Mouse (Mus musculus) megakaryocyte, embryonic 14.5 days (primary cell): ENCODE results near the gene Psme4.

ENCODE experiments used
- FLI1 ChIP-seq: IDR thresholded peaks from 2 replicates; pipeline ENCODE4 v1.6.1; 2012; ENCODE audit warnings: low read length, inconsistent platforms, mixed read lengths
- GATA1 ChIP-seq: IDR thresholded peaks from 3 replicates; pipeline ENCODE4 v1.6.1; 2012; ENCODE audit warnings: mixed read lengths, low read length, inconsistent platforms, borderline replicate concordance

DNA sequence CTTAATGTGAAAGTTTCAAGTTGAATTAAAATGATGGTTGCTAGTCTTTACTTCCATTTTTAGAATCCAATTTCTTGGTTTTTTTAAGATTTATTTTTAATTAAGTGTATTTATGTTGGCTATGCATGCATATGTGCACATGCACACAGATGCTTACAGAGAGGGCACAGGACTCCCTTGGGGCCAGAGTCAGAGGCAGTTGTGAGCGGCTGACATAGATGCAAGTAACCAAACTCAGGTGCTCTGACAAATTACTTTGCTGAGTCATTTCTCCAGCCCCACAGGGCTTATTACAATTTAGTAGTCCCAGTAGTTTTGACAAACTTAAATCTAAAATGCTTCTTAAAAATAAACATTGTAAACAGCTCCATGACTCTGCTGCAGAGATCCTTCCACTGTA is 10.1 kb downstream of the Psme4 start:
- TF ChIP-seq GATA1 (no peak), FLI1 (no peak)
